Mouse (Mus musculus) myocyte (in vitro differentiated cells): Measurements from ENCODE around the gene Lenep.

Source experiments
- CEBPB ChIP-seq: IDR thresholded peaks from 2 replicates; pipeline ENCODE4 v1.6.1; 2011; ENCODE audit warnings: mild to moderate bottlenecking, moderate library complexity; ENCODE audit not compliant: poor library complexity, insufficient read depth, severe bottlenecking
- E2F4 ChIP-seq: IDR thresholded peaks from one replicate; pipeline ENCODE4 v1.6.1; 2011; ENCODE audit warnings: mild to moderate bottlenecking, control low read depth, moderate library complexity; ENCODE audit not compliant: insufficient read depth
- MAX ChIP-seq: IDR thresholded peaks from one replicate; pipeline ENCODE4 v1.6.1; 2011; ENCODE audit warnings: low read depth, mild to moderate bottlenecking, control low read depth
- MYOD1 ChIP-seq, 3 experiments: IDR thresholded peaks; one replicate each; pipeline ENCODE4 v1.6.1; 2011; ENCODE audit warnings: control low read depth in 2 of 3, low read depth in 2 of 3, mild to moderate bottlenecking in 2 of 3, moderate library complexity in 1 of 3; ENCODE audit not compliant: insufficient read length in 2 of 3, control insufficient read depth in 1 of 3
- POLR2A ChIP-seq: IDR thresholded peaks from one replicate; pipeline ENCODE4 v1.6.1; 2011; ENCODE audit warnings: low read depth, mild to moderate bottlenecking, control low read depth, moderate library complexity; ENCODE audit not compliant: insufficient read length
- POLR2AphosphoS2 ChIP-seq: IDR thresholded peaks from one replicate; pipeline ENCODE4 v1.6.1; 2011; ENCODE audit warnings: low read depth, control low read depth; ENCODE audit not compliant: insufficient read length
- REST ChIP-seq: IDR thresholded peaks from one replicate; pipeline ENCODE4 v1.6.1; 2011; ENCODE audit warnings: mild to moderate bottlenecking, control low read depth, moderate library complexity; ENCODE audit not compliant: insufficient read depth, insufficient read length
- SRF ChIP-seq: IDR thresholded peaks from one replicate; pipeline ENCODE4 v1.6.1; 2011; ENCODE audit warnings: low read depth; ENCODE audit not compliant: control insufficient read depth, insufficient read length
- TCF12 ChIP-seq: IDR thresholded peaks from one replicate; pipeline ENCODE4 v1.6.1; 2011; ENCODE audit warnings: mild to moderate bottlenecking, control low read depth; ENCODE audit not compliant: poor library complexity, insufficient read depth, severe bottlenecking
- USF1 ChIP-seq: IDR thresholded peaks from one replicate; pipeline ENCODE4 v1.6.1; 2011; ENCODE audit warnings: low read depth, mild to moderate bottlenecking, control low read depth, moderate library complexity

DNA sequence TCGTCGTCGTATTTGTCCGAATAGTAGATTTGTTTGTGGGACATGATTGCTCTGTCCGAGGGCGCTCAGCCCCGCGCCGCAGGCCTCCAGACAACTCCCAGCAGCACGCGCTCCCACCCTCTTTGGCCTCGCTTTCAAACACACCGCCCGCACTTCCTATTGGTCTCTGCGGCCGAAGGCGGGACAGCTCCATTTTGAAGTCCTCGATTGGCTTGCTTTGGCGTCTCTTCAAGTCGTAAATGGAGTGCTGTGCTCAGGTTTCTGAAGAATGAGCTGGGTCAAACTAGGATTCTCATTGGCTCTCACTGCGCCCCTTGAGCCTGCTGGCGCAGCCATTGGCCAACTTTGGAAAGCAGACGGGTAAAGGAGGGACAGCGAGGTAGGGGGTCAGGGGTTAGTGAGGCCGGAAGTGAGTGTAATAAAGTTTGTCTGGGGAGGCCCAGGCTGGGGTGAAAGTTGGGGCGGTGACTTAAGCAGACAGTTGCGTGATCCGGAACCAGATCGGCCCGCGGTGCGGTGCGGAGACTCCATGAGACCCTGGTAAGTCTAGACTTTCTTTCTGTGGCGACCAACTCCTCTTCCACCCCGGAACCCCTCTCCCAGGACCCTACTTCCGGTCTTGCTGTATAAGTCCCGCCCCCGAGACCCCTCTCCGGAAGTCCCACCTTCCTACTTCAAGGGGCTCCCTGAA is 15.7 kb upstream of the Lenep start, which contains the start of the genes Cks1b and Shc1:
- no peak for TF ChIP-seq USF1
- TF ChIP-seq POLR2A = peak; percentile 47
- TF ChIP-seq REST = no peak
- TF ChIP-seq MAX = peak; percentile 85
- no peak for TF ChIP-seq MYOD1 (IDR thresholded peaks at IDR 0.05; ENCODE audit: control insufficient read depth in 1 of 3, insufficient read length in 2 of 3, low read depth in 2 of 3)
- peak; percentile 100 for TF ChIP-seq E2F4
- TF ChIP-seq POLR2AphosphoS2 = peak; percentile 27
- TF ChIP-seq TCF12 = no peak
- no peak for TF ChIP-seq SRF
- no peak for TF ChIP-seq CEBPB
